Mouse (Mus musculus) midbrain, embryonic 10.5 days (tissue): ENCODE measurements at regions not wholly inside any gene's neighbourhood (a gene's known extent, or its start where the extent isn't known, plus 50 kb on each side); places are given as distances from the start of the nearest gene placed in this dataset.

ENCODE experiments used
- DNase-seq: peaks from one replicate; pipeline ENCODE4 v3.0.0-alpha.2; 2017; ENCODE audit warnings: low spot score
- H3K27ac ChIP-seq: fragments of 300-500 bp; sonication (generic); replicated peaks from 2 replicates; pipeline ENCODE4 v1.5.1; 2016; ENCODE audit warnings: mild to moderate bottlenecking
- H3K27me3 ChIP-seq: fragments of 300-500 bp; sonication (generic); 2 replicates; pipeline ENCODE4 v1.6.1; 2016; ENCODE audit warnings: low read depth, mild to moderate bottlenecking; ENCODE audit not compliant: poor library complexity, severe bottlenecking
- H3K36me3 ChIP-seq: fragments of 300-500 bp; sonication (generic); 2 replicates; pipeline ENCODE4 v1.6.1; 2016; ENCODE audit warnings: mild to moderate bottlenecking, moderate library complexity
- H3K4me1 ChIP-seq: fragments of 300-500 bp; sonication (generic); 2 replicates; pipeline ENCODE4 v1.6.1; 2016
- H3K4me3 ChIP-seq: fragments of 300-500 bp; sonication (generic); 2 replicates; pipeline ENCODE4 v1.5.1; 2016; ENCODE audit warnings: mild to moderate bottlenecking, moderate library complexity
- H3K9me3 ChIP-seq: fragments of 300-500 bp; sonication (generic); replicated peaks from 2 replicates; pipeline ENCODE4 v1.6.1; 2016; ENCODE audit warnings: mild to moderate bottlenecking
- WGBS: fragments of 180-500 bp; shearing (Covaris S2); methylation state at CpG from one replicate; pipeline ENCODE4 v1.1.7; 2016; 5-methylcytosine and 5-hydroxymethylcytosine counted together

- DNase-seq, result no peak
- Histone ChIP-seq H3K27ac (no peak overlapping the region), H3K4me3 (no peak overlapping the region), H3K9me3 (no peaks in the 10 kb centered on the region), H3K36me3 (no peaks in the 10 kb centered on the region), H3K4me1 (no peaks in the 10 kb centered on the region), H3K27me3 (no peaks in the 10 kb centered on the region)
- WGBS, result 82% methylated on average over 5 of the region's 5 CpGs
Observed at GRCm38 (mm10) chr9:111897626-111898025, 207.5 kb upstream of the Stac start.

GRCm38 (mm10) chr9:111879710-111880109 lies 189.6 kb upstream of the Stac start:
- Histone ChIP-seq H3K4me1 (no peaks in the 10 kb centered on the region), H3K4me3 (no peak overlapping the region), H3K27me3 (no peaks in the 10 kb centered on the region), H3K9me3 (no peaks in the 10 kb centered on the region), H3K36me3 (no peaks in the 10 kb centered on the region), H3K27ac (no peak overlapping the region)
- WGBS, result 58% methylated on average over 2 of the region's 2 CpGs
- no peak for DNase-seq

- H3K4me1 ChIP-seq, result no peaks in the 10 kb centered on the region
- H3K27me3 ChIP-seq, result no peaks in the 10 kb centered on the region
- H3K4me3 ChIP-seq, result no peak overlapping the region
- H3K27ac ChIP-seq, result no peak overlapping the region
- no peak for DNase-seq
- H3K9me3 ChIP-seq, result no peaks in the 10 kb centered on the region
- 95% methylated on average over 5 of the region's 5 CpGs for WGBS
- H3K36me3 ChIP-seq, result no peaks in the 10 kb centered on the region
Observed at GRCm38 (mm10) chr9:111876846-111877245, 186.7 kb upstream of the Stac start.

- no peaks in the 10 kb centered on the region for H3K9me3 ChIP-seq
- H3K27me3 ChIP-seq, result no peaks in the 10 kb centered on the region
- DNase-seq, result no peak
- H3K36me3 ChIP-seq, result no peaks in the 10 kb centered on the region
- no peaks in the 10 kb centered on the region for H3K4me1 ChIP-seq
- H3K4me3 ChIP-seq, result no peak overlapping the region
- H3K27ac ChIP-seq, result no peak overlapping the region
- 94% methylated on average over 7 of the region's 7 CpGs for WGBS
Observed at GRCm38 (mm10) chr9:111870466-111870865, 180.3 kb upstream of the Stac start.

DNA sequence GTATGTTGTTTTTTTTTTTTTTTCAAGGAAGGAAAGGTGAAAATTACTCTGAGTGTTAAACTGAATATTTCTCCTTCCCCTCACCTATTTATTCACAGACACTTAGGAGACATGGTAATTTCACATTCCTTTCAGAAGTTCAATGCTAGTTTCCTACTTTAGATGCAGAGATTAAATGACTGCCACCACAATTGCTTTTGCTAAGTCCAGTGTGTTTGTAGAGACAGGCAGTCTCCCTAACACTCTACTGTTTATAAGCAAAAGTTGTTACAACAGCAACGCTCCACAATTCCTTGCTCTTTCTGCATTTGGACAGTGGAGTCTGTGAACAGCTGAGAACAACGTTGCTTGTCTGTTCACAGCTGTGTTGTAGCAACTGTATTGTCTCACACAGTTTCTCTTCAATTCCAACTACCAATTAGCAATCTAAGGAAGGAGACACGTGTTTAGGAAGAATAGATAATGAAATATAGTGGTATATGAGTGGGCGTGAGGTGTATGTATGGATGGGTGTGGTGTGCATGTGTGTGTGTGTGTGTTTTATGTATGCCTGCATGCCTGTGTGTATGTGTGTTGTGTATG lies 179.7 kb upstream of the Stac start:
- Histone ChIP-seq H3K36me3 (no peaks in the 10 kb centered on the region), H3K4me1 (no peaks in the 10 kb centered on the region), H3K27me3 (no peaks in the 10 kb centered on the region), H3K27ac (no peak overlapping the region), H3K4me3 (no peak overlapping the region), H3K9me3 (no peaks in the 10 kb centered on the region)
- WGBS, result 93% methylated on average over 4 of the region's 4 CpGs
- no peak for DNase-seq

DNA sequence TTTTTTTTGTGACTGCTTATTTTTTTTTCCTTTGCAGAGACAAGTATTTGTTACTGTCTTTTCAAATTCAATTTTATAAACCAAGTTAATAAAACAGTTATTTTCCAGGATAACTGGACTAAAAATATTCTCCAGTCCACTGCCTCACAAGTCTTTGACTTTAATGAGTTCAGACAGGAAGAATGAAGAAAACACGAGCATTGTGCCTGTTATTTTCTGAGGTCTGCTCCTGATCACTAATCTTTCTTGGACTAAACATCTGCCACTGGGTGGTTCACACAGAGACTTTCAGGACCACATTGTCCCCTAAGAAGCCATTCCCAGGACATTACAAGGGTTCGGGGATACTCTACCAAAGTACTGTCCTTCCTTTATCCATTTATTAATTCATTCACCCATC lies 167.9 kb upstream of the Stac start:
- H3K4me3 ChIP-seq, result no peak overlapping the region
- H3K9me3 ChIP-seq, result no peaks in the 10 kb centered on the region
- H3K27ac ChIP-seq, result no peak overlapping the region
- no peak for DNase-seq
- no peaks in the 10 kb centered on the region for H3K4me1 ChIP-seq
- H3K27me3 ChIP-seq, result no peaks in the 10 kb centered on the region
- no peaks in the 10 kb centered on the region for H3K36me3 ChIP-seq
- WGBS, result 75% methylated on average over 2 of the region's 2 CpGs

- Histone ChIP-seq H3K27ac (no peak overlapping the region), H3K4me1 (no peaks in the 10 kb centered on the region), H3K4me3 (no peak overlapping the region), H3K9me3 (no peaks in the 10 kb centered on the region), H3K36me3 (no peaks in the 10 kb centered on the region), H3K27me3 (no peaks in the 10 kb centered on the region)
- no peak for DNase-seq
- 90% methylated on average over 7 of the region's 7 CpGs for WGBS
Observed at GRCm38 (mm10) chr9:111854976-111855375, 164.8 kb upstream of the Stac start.

GRCm38 (mm10) chr9:111846366-111846765 lies 156.2 kb upstream of the Stac start:
- H3K9me3 ChIP-seq, result no peaks in the 10 kb centered on the region
- H3K4me1 ChIP-seq, result no peaks in the 10 kb centered on the region
- no peaks in the 10 kb centered on the region for H3K36me3 ChIP-seq
- H3K4me3 ChIP-seq, result no peak overlapping the region
- 94% methylated on average over 10 of the region's 10 CpGs for WGBS
- no peak overlapping the region for H3K27ac ChIP-seq
- no peak for DNase-seq
- H3K27me3 ChIP-seq, result no peaks in the 10 kb centered on the region

DNA sequence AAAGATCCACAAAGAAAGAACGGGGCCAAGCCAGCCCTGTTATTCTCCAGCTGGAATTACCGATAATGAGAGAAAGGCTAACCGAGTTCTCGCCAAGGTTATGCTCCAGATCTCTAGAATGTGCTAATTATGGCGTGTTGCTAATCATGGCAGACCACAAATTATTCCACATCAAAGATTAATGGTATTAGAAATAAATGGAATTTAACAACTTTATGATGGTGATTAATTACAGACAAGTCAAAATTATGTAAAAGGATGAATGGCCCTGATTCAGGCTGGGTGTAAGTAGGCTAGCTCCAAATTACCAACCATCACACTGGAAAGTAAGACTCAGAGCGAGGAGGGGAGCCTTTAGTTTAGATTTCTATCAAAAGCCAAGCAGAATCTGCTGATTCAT lies 151.0 kb upstream of the Stac start:
- H3K36me3 ChIP-seq, result no peaks in the 10 kb centered on the region
- H3K27me3 ChIP-seq, result no peaks in the 10 kb centered on the region
- 93% methylated on average over 6 of the region's 6 CpGs for WGBS
- no peak overlapping the region for H3K4me3 ChIP-seq
- H3K4me1 ChIP-seq, result no peaks in the 10 kb centered on the region
- no peak for DNase-seq
- no peaks in the 10 kb centered on the region for H3K9me3 ChIP-seq
- H3K27ac ChIP-seq, result no peak overlapping the region

DNA sequence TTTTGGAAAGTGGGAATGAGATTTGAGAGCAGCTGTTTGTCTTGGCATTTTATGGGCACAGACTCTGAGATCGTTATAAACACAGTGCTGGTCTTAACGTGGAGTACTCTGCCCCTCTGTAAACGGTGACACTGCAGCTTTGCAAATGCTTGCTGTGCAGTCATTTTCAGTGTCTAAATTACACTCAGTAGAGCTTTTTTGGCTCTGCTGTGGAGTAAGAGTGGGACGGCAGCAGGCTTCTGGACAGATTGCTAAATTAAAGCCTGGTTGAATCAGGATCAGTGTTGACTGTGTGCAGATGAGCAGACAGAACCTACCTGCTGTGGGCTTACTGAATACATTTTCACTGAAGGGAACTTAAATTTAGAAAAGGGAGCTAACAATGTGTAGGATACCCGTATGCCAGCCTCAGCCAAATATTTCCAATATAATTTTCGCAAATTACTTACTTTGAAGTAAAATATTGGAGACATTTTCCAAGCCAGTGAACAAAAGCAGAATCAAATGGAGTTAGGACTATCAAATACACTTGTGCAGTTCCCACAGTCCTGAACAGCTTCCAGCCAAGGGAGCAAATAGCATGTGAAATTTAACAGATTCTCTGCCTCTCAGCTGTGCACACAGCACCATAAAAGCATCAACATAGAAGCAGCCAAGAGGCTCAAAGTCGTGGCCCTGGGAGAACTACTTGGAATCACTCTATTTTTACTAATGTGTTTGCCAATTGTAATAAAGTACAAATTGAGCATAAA lies 148.1 kb upstream of the Stac start:
- 86% methylated on average over 7 of the region's 7 CpGs for WGBS
- H3K4me3 ChIP-seq, result no peak overlapping the region

GRCm38 (mm10) chr9:111822094-111822493 lies 131.9 kb upstream of the Stac start:
- Histone ChIP-seq H3K9me3 (no peaks in the 10 kb centered on the region), H3K27ac (no peak overlapping the region), H3K36me3 (no peaks in the 10 kb centered on the region), H3K27me3 (no peaks in the 10 kb centered on the region), H3K4me3 (no peak overlapping the region), H3K4me1 (no peaks in the 10 kb centered on the region)
- DNase-seq, result no peak
- 92% methylated on average over 1 of the region's 1 CpGs for WGBS

More for the DNA sequence above, 148.1 kb upstream of the Stac start:
- Histone ChIP-seq H3K4me1 (no peaks in the 10 kb centered on the region), H3K27me3 (no peaks in the 10 kb centered on the region), H3K36me3 (no peaks in the 10 kb centered on the region), H3K27ac (no peak overlapping the region), H3K9me3 (no peaks in the 10 kb centered on the region)
- DNase-seq, result no peak

DNA sequence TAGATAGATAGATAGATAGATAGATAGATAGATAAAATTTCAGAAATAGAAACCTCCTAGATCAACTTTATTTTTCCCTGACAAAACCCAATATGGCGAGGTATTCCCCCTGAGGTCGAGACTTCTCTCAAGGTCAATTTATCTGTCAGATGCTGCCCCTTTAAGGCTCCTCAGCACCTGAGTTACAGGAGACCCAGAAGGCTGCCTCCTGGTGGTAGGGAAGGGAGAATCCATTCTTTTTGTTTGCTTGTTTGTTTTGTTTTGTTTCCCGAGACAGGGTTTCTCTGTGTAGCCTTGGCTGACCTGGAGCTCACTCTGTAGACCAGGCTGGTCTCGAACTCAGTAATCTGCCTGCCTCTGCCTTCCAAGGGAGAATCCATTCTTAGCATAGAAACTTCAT lies 127.3 kb upstream of the Stac start:
- 77% methylated on average over 4 of the region's 4 CpGs for WGBS
- no peak overlapping the region for H3K4me3 ChIP-seq
- no peaks in the 10 kb centered on the region for H3K4me1 ChIP-seq
- H3K27ac ChIP-seq, result no peak overlapping the region
- DNase-seq, result no peak
- H3K9me3 ChIP-seq, result no peaks in the 10 kb centered on the region
- no peaks in the 10 kb centered on the region for H3K36me3 ChIP-seq
- no peaks in the 10 kb centered on the region for H3K27me3 ChIP-seq

GRCm38 (mm10) chr9:111804931-111805330 lies 114.8 kb upstream of the Stac start:
- Histone ChIP-seq H3K9me3 (no peaks in the 10 kb centered on the region), H3K27ac (no peak overlapping the region), H3K4me3 (no peak overlapping the region), H3K4me1 (no peaks in the 10 kb centered on the region), H3K36me3 (no peaks in the 10 kb centered on the region), H3K27me3 (no peaks in the 10 kb centered on the region)
- DNase-seq, result no peak
- WGBS, result 88% methylated on average over 6 of the region's 6 CpGs
